Mouse (Mus musculus): ENCODE data around the gene Olfr1043.
"Not testable (repeated sequence)": the region's sequence is repeated elsewhere in the genome, so short reads cannot be mapped to it uniquely, and the experiment has no call there.

The Olfr1043 gene

GRCm38 (mm10) chr2:86167422-86167821, at the start of gene Olfr1043:
TSS of gene Olfr1043 (minus strand) at chr2:86167522.
- no peak for DNase-seq (ENCODE audit: low read depth)

GRCm38 (mm10) chr2:86202909-86203308, 35.6 kb upstream of the Olfr1043 start, which contains the start of gene Olfr1045:
TSS of gene Olfr1045 (minus strand) at chr2:86203009.
- no peak for DNase-seq (ENCODE audit: low read depth)

GRCm38 (mm10) chr2:86195863-86196262, 28.5 kb upstream of the Olfr1043 start:
- no peak for DNase-seq (ENCODE audit: low read depth)

- DNase-seq (ENCODE audit: low read depth): no peak
Measured at GRCm38 (mm10) chr2:86185583-86185982, 18.3 kb upstream of the Olfr1043 start, which contains the start of gene Olfr52. TSS of gene Olfr52 (minus strand) at chr2:86185683.

- no peak for DNase-seq (ENCODE audit: low read depth)
Measured at GRCm38 (mm10) chr2:86179950-86180349, 12.6 kb upstream of the Olfr1043 start.

- DNase-seq (ENCODE audit: low read depth): no peak
Measured at GRCm38 (mm10) chr2:86177720-86178119, 10.4 kb upstream of the Olfr1043 start, which contains the start of gene Olfr1044. TSS of gene Olfr1044 (minus strand) at chr2:86177820.

- DNase-seq (ENCODE audit: low read depth): not testable (repeated sequence)
Measured at GRCm38 (mm10) chr2:86175422-86175821, 8.1 kb upstream of the Olfr1043 start.

GRCm38 (mm10) chr2:86161738-86162137, 5.6 kb downstream of the Olfr1043 start, which contains the start of gene Olfr1042:
TSS of gene Olfr1042 (minus strand) at chr2:86161838.
- DNase-seq (ENCODE audit: low read depth): no peak

- no peak for DNase-seq (ENCODE audit: low read depth)
Measured at GRCm38 (mm10) chr2:86146632-86147031, 20.7 kb downstream of the Olfr1043 start, which contains the start of gene Olfr1040. TSS of gene Olfr1040 (minus strand) at chr2:86146732.

GRCm38 (mm10) chr2:86135828-86136227, 31.5 kb downstream of the Olfr1043 start, which contains the start of gene Olfr1039:
TSS of gene Olfr1039 (minus strand) at chr2:86135928.
- no peak for DNase-seq (ENCODE audit: low read depth)
